Mouse (Mus musculus) thymus, adult 2 months (tissue): ENCODE results near the gene Fuz. TPM values are rescaled to one million over a fixed set of nuclear protein-coding genes. Genes with fewer than 3 reads are reported as not detected.

Experiments used
- DNase-seq: peaks from one replicate; pipeline ENCODE4 v3.0.0; 2021
- H3K27ac ChIP-seq: fragments of 200-500 bp; 2 replicates; pipeline ENCODE4 v1.5.1; 2012; ENCODE audit warnings: low read length, control low read depth; ENCODE audit not compliant: control insufficient read depth, insufficient read depth
- H3K27me3 ChIP-seq: fragments of 200-500 bp; 2 replicates; pipeline ENCODE4 v1.6.1; 2012; ENCODE audit warnings: mild to moderate bottlenecking, low read length, moderate library complexity, mixed read lengths; ENCODE audit not compliant: control insufficient read depth, insufficient read depth
- H3K36me3 ChIP-seq: fragments of 200-500 bp; 2 replicates; pipeline ENCODE4 v1.6.1; 2012; ENCODE audit warnings: mild to moderate bottlenecking, low read length, moderate library complexity; ENCODE audit not compliant: control insufficient read depth, insufficient read depth
- H3K4me1 ChIP-seq: fragments of 200-500 bp; replicated peaks from 2 replicates; pipeline ENCODE4 v1.6.1; 2012; ENCODE audit warnings: low read length; ENCODE audit not compliant: control insufficient read depth, insufficient read depth
- H3K4me3 ChIP-seq: fragments of 200-500 bp; 2 replicates; pipeline ENCODE4 v1.5.1; 2012; ENCODE audit warnings: mild to moderate bottlenecking, low read length, control low read depth, moderate library complexity; ENCODE audit not compliant: control insufficient read depth, insufficient read depth
- CTCF ChIP-seq: fragments of 200-500 bp; IDR thresholded peaks from 2 replicates; pipeline ENCODE4 v1.5.1; 2012; ENCODE audit warnings: mild to moderate bottlenecking, control low read depth, low read length, moderate library complexity, borderline replicate concordance; ENCODE audit not compliant: control insufficient read depth, poor library complexity, insufficient read depth; ENCODE audit errors: extremely low read depth
- POLR2A ChIP-seq: fragments of 200-500 bp; IDR thresholded peaks from 2 replicates; pipeline ENCODE4 v1.6.1; 2012; ENCODE audit warnings: mild to moderate bottlenecking, low read length, control low read depth, moderate library complexity; ENCODE audit not compliant: control insufficient read depth, poor library complexity, insufficient read depth; ENCODE audit errors: extremely low read depth
- WGBS: fragments of 180-500 bp; shearing (Covaris S2); methylation state at CpG from one replicate; pipeline ENCODE4 v1.1.7; 2018; 5-methylcytosine and 5-hydroxymethylcytosine counted together
- polyA plus RNA-seq: library from polyadenylated mRNA; depleted of rRNA; stranded (reverse); fragments of >200 nt; gene quantifications from 2 replicates; pipeline ENCODE4 v1.2.3, GENCODE M21; 2012

Fuz gene
- polyA plus RNA-seq, 1 experiment, result 73.3 TPM

DNA sequence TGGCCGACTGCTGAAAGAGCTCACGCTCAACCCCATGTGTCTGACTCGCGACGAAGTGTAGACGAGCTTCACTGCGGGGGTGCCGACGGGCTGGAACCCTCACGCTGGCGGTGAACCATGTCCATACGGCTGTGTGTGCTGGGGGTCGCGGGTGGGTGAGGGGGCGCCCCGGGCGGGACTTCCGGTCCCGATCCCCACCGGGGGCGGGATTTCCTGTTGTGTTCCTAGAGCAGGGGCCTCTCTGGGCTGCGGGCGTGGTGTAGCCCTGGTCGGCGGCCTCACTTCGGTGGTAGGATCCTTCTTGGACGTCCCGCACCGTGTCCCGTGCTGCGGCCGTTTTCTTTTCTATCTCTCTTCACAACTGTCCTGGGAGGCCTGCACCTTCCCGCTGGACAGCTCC, 45.7 kb upstream of the Fuz start:
- peak overlapping the region; percentile 73 for H3K27ac ChIP-seq

DNA sequence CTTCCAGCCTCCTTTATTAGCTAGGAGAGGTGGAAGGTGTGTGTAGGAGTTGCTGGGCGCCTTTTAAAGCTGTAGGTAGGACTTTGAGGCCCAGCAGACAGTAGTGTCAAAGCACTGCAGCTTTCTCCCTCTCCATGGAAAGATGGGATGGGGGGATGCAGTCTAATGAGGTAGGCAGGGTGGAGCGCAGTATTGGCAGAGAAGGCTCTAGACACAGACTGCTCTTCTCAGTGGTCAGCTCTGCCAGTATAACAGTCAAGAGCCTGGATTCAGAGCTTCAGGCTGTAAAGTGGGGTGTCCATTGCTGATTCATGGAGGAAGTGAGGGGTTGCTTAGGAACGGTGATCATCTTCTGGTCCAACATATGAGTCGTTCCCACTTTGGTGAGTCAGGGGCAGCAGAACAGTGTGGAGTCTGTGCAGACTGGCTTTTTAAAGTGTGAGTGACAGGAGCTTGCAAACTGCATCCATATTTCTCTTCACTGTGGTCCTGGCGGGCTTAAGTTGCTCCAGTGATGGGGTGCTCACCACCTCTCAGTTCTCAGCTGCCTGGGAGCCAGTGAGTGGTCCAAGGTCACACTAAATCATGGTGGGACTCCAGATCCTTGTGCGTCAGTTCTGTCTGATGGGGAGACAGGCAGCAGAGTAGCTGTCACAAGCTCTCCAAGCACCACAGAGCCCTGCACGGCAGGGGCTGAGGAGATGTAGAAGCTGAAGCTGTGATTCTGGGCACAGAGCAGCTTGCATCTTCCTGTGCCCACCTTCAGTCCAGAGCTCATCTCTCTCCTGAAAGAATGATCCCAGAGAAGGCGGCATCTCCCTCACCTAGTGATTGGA, 44.9 kb upstream of the Fuz start:
- WGBS, result 68% methylated on average over 8 of the region's 8 CpGs
- no peaks in the 10 kb centered on the region for H3K27me3 ChIP-seq
- H3K4me3 ChIP-seq, result no peak overlapping the region
- H3K27ac ChIP-seq, result peak overlapping the region; percentile 73
- peaks cover 37% of the 10 kb centered on the region for H3K4me1 ChIP-seq
- no peak for DNase-seq
- TF ChIP-seq CTCF, result no peak
- no peak for TF ChIP-seq POLR2A
- peaks cover 2% of the 10 kb centered on the region; the same call in 1 of the 2 replicates for H3K36me3 ChIP-seq

More for the DNA sequence above, 45.7 kb upstream of the Fuz start:
- H3K4me1 ChIP-seq, result peaks cover 29% of the 10 kb centered on the region
- peak; percentile 78 for DNase-seq
- peaks cover 9% of the 10 kb centered on the region for H3K36me3 ChIP-seq
- H3K4me3 ChIP-seq, result peak overlapping the region; percentile 79
- under 1% methylated on average over 33 of the region's 33 CpGs for WGBS
- H3K27me3 ChIP-seq, result no peaks in the 10 kb centered on the region
- TF ChIP-seq POLR2A (no peak), CTCF (no peak)

DNA sequence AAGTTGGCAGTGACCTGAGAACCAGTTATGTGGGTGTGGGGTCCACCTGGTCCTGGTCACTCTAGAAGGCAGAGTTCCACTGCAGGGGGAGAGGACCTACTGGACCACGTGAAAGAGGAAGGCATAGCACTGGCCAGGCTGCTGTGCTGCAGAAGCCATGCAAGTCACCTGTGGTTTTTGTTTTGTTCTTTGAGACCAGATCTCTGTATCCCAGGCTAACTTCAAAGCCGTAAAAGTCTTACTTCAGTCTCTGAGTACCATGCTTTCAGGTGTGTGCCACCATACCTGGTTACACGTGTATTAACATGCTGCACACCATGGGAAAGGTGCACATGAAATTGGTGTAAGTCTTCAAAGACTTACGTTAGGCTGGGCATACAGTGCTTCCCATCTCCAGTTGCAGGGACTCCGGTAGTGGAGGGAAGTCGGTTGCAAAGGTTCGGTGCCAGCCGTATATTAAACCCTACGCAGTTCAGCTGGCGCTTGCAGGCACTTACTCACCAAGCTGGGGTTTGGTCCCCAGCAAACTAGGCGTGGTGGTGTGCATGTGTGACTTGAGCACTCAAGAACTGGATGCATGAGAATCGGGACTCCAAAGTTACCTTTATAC, 44.1 kb upstream of the Fuz start:
- TF ChIP-seq CTCF (no peak), POLR2A (no peak)
- Histone ChIP-seq H3K27ac (no peak overlapping the region), H3K4me1 (peaks cover 42% of the 10 kb centered on the region)

DNA sequence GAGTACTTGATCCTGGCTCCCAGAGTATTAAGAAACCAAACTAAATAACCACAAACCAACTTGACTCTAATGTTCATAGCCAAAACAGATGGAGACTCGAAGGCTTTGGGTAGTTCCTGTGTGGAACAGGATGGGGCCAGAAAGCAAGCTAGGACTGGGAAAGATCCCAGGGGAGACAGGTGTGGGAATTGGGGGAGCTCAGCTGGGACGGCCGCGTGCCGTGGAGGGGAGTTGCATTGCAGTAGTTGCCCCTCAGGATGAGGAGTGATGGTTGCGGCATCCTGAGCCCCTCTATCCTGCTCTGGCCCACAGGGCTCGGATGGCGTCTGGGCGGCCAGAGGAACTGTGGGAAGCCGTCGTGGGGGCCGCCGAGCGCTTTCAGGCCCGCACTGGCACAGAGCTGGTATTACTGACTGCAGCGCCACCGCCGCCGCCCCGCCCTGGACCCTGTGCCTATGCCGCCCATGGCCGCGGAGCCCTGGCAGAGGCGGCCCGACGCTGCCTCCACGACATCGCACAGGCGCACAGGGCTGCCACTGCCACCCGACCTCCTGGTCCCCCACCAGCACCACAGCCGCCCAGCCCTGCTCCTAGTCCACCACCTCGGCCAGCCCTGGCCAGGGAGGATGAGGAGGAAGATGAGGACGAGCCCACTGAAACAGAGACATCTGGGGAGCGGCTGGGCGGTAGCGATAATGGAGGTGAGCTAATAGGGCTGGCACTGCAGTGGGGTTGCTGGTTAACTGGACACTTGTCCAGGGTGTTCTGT, 43.4 kb upstream of the Fuz start:
- Histone ChIP-seq H3K4me3 (no peak overlapping the region), H3K4me1 (peaks cover 42% of the 10 kb centered on the region), H3K27ac (no peak overlapping the region), H3K27me3 (no peaks in the 10 kb centered on the region), H3K36me3 (no peaks in the 10 kb centered on the region)
- no peak for TF ChIP-seq CTCF
- no peak for TF ChIP-seq POLR2A
- DNase-seq, result no peak
- WGBS, result 95% methylated on average over 36 of the region's 36 CpGs

More for the DNA sequence above, 44.1 kb upstream of the Fuz start:
- Histone ChIP-seq H3K4me3 (no peak overlapping the region), H3K36me3 (no peaks in the 10 kb centered on the region), H3K27me3 (no peaks in the 10 kb centered on the region)
- WGBS, result 92% methylated on average over 12 of the region's 12 CpGs
- no peak for DNase-seq

DNA sequence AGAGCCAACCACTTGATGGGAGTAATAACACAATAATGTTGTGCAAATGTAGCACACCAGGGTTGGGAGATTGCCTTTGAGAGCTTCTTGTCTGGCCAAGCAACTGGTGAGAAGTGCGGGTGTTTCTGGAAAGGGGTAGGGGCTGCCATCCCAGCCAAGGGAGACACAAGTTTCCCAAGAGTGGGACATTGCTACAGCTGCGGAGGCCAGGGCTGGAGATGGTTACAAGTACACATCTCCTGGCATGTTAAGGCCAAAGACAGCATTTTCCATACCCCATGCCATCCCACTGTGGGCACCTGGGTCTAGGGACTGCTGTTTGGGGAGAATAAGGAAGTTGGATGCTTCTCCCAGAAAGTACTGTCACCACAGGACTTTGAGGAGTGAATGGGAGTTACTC, 42.8 kb upstream of the Fuz start:
- H3K36me3 ChIP-seq, result no peaks in the 10 kb centered on the region
- TF ChIP-seq POLR2A (no peak), CTCF (no peak)
- H3K27ac ChIP-seq, result no peak overlapping the region
- 98% methylated on average over 2 of the region's 2 CpGs for WGBS
- DNase-seq, result no peak
- peaks cover 41% of the 10 kb centered on the region for H3K4me1 ChIP-seq
- no peak overlapping the region for H3K4me3 ChIP-seq
- H3K27me3 ChIP-seq, result no peaks in the 10 kb centered on the region
